Mouse (Mus musculus): ENCODE measurements at regions not wholly inside any gene's neighbourhood (a gene's known extent, or its start where the extent isn't known, plus 50 kb on each side); places are given as distances from the start of the nearest gene placed in this dataset.

DNA sequence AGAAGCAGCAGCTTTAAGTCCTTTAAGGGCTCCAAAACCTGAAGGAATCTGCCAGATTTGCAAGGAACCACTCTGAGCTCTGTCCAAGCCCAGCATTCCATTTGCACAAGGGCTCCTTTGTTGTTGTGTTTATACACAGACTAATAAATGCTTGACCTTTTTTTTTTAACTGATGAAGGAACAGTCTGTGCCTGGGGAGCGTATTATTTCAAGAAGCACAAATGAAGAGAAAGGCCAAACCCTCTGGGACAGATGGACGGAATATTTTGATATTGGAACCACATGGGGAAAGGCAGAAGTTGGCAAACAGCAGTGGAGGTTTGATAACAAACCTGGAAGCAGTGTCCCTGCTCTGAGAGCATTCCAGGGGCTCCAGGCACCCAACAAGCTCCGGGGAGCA lies 125.3 kb upstream of the Jade1 start:
- Histone ChIP-seq H3K4me1 (no peaks in the 10 kb centered on the region), H3K36me3 (no peaks in the 10 kb centered on the region), H3K9ac (no peak overlapping the region), H3K9me3 (no peaks in the 10 kb centered on the region), H3K27ac (no peak overlapping the region), H3K4me3 (no peak overlapping the region), H3K4me2 (replicated peaks) (no peak overlapping the region), H3K27me3 (replicated peaks) (no peaks in the 10 kb centered on the region; the same call in 1 of the 2 replicates)
- WGBS: 64% methylated on average over 3 of the region's 3 CpGs
- ATAC-seq (ENCODE audit: low FRiP score, low read depth): no peak

DNA sequence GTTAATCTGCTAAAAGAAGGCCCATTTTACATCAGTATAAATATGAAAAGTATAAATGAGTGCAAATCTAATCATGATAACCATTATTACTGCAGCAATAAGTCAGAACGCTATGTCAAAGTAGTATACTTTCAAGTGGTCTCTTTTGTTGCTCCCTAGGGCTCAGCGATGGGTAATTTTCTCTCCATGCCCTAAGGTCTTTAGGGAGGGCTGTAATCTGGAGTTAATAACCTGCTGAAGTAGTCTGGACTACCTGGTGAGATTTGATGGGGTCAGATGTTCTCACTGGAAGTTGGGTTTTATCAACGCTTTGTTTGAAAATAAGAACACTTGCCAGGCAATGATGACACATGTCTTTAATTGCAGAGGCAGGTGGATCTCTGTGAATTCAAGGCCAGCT lies 128.6 kb upstream of the Jade1 start:
- Histone ChIP-seq H3K9me3 (no peaks in the 10 kb centered on the region), H3K36me3 (no peaks in the 10 kb centered on the region), H3K4me3 (no peak overlapping the region), H3K27ac (no peak overlapping the region), H3K4me1 (peaks cover 12% of the 10 kb centered on the region), H3K4me2 (replicated peaks) (no peak overlapping the region), H3K9ac (no peak overlapping the region), H3K27me3 (replicated peaks) (no peaks in the 10 kb centered on the region; the same call in 1 of the 2 replicates)
- ATAC-seq (ENCODE audit: low FRiP score, low read depth): no peak
- WGBS: 66% methylated on average over 3 of the region's 3 CpGs

DNA sequence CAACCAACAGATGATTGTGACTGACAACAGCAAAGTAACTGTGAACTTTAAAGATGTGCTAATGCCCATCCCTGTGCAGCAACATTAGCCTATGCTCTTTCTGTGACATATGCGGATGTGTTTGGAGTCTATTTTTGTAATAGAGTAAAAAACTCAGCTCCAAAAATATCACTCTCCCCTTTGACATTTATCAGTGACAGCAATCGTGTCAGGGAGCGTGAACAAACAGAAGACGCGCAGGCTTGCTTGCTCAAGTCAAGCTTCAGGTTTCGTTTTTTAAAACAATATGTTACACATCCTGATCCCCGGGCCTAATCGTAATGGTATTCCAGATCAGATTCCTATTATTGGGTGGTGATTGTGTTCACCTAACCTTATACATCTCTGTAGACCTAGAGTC lies 129.7 kb upstream of the Jade1 start:
- ATAC-seq (ENCODE audit: low FRiP score, low read depth): no peak
- H3K4me3 ChIP-seq: no peak overlapping the region
- WGBS: 92% methylated on average over 8 of the region's 8 CpGs

DNA sequence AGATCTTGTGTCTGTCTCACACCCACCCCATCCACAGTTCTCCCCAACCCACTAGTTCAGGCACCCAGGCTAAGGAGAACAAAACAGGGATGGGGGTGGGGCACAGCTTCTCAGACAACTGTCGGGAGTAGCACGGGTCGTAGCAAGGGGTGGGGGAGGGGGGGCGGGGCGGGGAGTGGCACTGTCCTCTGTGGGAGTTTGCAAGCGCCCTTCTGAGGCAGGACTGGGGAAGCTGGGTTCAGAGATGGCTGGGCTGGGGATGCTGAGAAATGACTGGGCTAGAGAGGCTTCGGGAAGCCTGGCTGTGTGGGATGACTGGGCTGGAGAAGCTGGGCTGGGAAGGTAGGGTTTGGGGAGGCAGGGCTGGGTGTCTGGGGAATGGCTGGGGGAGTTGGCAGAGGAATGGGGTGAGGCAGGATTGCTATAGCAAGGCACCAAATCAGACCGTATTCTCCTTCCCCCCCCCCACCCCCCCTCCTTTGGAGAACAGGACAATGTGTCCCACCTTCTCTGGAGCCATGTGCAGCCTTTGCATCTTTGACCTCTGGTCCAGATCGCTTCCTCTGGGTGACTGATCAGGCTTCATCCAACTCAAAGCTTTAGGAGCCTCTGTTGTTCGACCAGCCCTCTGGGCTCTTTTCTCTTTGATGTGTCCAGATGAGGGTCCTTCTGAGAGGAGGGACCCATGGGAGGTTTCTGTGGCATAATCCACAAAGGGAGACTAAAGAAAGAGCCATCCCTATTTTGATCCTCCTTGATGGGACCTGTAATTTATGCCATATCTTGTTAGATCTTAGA lies 131.2 kb upstream of the Jade1 start:
- 7% methylated on average over 10 of the region's 10 CpGs for WGBS
- Histone ChIP-seq H3K9ac (no peak overlapping the region), H3K9me3 (no peaks in the 10 kb centered on the region), H3K4me3 (no peak overlapping the region), H3K36me3 (no peaks in the 10 kb centered on the region), H3K4me1 (peaks cover 12% of the 10 kb centered on the region), H3K27me3 (replicated peaks) (no peaks in the 10 kb centered on the region; the same call in 1 of the 2 replicates), H3K27ac (no peak overlapping the region), H3K4me2 (replicated peaks) (peak overlapping the region; percentile 24; the same call in 1 of the 2 replicates)
- peak; percentile 27 for ATAC-seq (ENCODE audit: low FRiP score, low read depth)

More for the DNA sequence above, 129.7 kb upstream of the Jade1 start:
- Histone ChIP-seq H3K9me3 (no peaks in the 10 kb centered on the region), H3K36me3 (no peaks in the 10 kb centered on the region), H3K4me1 (peaks cover 12% of the 10 kb centered on the region), H3K27ac (no peak overlapping the region), H3K27me3 (replicated peaks) (no peaks in the 10 kb centered on the region; the same call in 1 of the 2 replicates), H3K9ac (no peak overlapping the region), H3K4me2 (replicated peaks) (no peak overlapping the region)

DNA sequence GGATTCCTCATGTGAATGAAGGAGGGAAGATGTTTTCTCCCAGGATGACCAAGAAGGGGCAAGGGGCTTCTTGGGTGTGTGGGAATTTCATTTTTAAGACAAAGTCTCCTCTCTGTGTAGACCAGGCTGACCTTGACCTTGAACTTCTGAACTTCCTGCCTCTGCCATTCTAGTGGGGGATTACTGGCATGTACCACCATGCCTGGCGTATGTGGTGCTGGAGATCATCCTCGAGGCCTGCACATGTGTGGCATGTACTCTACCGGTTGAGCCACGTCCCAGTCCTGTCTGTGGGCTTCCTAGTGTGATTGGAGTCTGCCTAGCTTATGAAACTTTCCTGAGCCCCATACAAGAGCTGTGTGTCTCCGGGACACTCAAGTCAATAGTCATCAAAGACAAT lies 131.9 kb upstream of the Jade1 start:
- no peak overlapping the region for H3K4me2 ChIP-seq (replicated peaks)
- peaks cover 12% of the 10 kb centered on the region for H3K4me1 ChIP-seq
- H3K27ac ChIP-seq: no peak overlapping the region
- 46% methylated on average over 5 of the region's 5 CpGs for WGBS
- H3K9me3 ChIP-seq: no peaks in the 10 kb centered on the region
- ATAC-seq (ENCODE audit: low FRiP score, low read depth): no peak
- H3K36me3 ChIP-seq: no peaks in the 10 kb centered on the region
- no peaks in the 10 kb centered on the region; the same call in 1 of the 2 replicates for H3K27me3 ChIP-seq (replicated peaks)
- no peak overlapping the region for H3K9ac ChIP-seq
- no peak overlapping the region for H3K4me3 ChIP-seq

DNA sequence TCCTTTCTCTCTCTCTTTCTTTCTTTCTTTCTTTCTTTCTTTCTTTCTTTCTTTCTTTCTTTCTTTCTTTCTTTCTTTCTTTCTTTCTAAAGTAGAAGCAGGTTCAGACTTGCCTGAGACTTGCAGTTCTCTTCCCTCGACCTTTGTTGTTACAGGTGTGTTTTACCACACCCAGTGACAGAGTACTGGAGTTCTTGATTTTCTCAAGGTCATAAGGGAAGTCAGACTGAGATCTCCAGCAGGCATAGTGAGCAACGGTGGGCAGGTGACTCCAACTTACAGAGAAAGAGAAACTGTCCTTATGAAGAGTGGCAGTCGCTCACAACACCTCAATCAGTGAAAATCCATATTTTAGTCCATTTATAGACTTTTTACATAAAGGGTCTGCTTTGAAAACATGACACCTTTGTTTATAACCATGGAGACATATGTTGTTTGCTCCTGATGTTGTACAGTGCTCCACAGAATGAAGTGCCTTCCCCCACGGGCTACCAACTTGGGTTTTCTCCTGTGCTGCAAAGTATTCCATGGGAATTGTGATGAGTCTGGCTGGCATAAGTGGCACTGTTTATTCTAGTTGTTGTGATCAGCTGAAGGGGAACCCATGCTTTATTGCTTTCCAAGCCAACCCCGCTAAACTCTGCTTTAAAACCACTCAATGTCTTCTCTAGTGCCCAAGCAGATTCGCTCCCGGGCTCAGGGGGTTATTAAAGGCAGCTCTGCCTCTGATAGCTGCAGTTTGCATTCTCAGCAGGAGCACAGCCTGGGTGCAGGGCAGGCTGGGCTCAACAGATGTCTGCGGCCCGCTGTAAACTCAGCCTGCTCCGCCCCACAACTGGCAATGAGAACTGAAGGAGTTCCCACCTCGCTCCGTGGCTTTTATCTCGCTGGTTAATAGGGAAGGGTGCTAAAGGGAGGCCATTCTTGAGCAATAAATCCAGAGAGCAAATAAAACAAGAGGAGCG lies 132.6 kb upstream of the Jade1 start:
- no peak overlapping the region for H3K9ac ChIP-seq
- H3K36me3 ChIP-seq: no peaks in the 10 kb centered on the region
- no peak overlapping the region for H3K4me2 ChIP-seq (replicated peaks)
- WGBS: 13% methylated on average over 14 of the region's 14 CpGs
- H3K27ac ChIP-seq: no peak overlapping the region
- no peaks in the 10 kb centered on the region; the same call in 1 of the 2 replicates for H3K27me3 ChIP-seq (replicated peaks)
- 0 out of 2 replicates have a peak, but pooled peaks have one; percentile 36 for ATAC-seq (ENCODE audit: low FRiP score, low read depth)
- no peak overlapping the region for H3K4me3 ChIP-seq
- H3K4me1 ChIP-seq: peaks cover 12% of the 10 kb centered on the region
- H3K9me3 ChIP-seq: no peaks in the 10 kb centered on the region

DNA sequence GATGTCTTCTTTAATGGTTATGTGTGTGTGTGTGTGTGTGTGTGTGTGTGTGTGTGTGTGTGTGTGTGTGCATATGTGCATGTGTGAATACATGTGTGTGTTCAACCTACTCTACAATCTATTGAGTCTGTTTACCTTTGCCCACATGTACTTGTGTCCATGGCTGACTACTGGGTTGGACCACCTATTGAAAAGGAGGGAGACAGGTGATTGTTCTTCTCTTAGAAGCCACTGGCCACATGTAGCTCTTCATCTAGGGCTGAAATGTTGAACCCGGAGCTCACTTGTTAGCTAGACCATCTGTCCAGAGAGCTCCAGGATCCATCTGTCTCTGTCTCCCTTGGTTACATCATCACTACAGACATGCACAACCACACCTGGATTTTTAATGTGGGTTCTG lies 141.8 kb upstream of the Jade1 start:
- H3K4me2 ChIP-seq (replicated peaks): no peak overlapping the region
- no peaks in the 10 kb centered on the region for H3K9me3 ChIP-seq
- no peak overlapping the region for H3K9ac ChIP-seq
- ATAC-seq (ENCODE audit: low FRiP score, low read depth): no peak
- peaks cover 8% of the 10 kb centered on the region; the same call in 1 of the 2 replicates for H3K4me1 ChIP-seq
- no peaks in the 10 kb centered on the region for H3K27me3 ChIP-seq (replicated peaks)
- no peaks in the 10 kb centered on the region for H3K36me3 ChIP-seq
- H3K4me3 ChIP-seq: no peak overlapping the region
- 89% methylated on average over 1 of the region's 1 CpGs for WGBS
- no peak overlapping the region for H3K27ac ChIP-seq

DNA sequence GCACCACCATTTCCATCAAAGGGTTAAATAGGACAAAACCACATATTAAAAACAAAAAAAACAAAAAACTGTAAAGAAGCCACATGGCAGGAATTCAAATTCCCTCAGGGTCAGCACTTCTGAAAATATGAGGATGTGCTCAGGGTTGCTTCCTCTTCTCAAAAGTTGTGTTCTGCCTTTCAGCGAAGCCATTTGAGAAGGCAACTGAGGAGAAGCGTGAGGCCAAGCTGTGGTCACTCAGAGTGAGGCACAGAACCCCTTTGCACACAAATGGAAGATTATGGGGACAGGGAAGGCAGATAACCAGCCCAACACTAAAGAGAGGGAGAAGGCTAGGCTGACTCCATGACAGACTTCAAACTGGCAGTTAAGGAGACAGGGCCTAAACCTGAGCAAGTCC lies 142.8 kb upstream of the Jade1 start:
- 88% methylated on average over 2 of the region's 2 CpGs for WGBS
- Histone ChIP-seq H3K4me2 (replicated peaks) (no peak overlapping the region), H3K4me3 (no peak overlapping the region), H3K4me1 (peaks cover 8% of the 10 kb centered on the region; the same call in 1 of the 2 replicates), H3K36me3 (no peaks in the 10 kb centered on the region), H3K27me3 (replicated peaks) (no peaks in the 10 kb centered on the region), H3K9ac (no peak overlapping the region), H3K27ac (no peak overlapping the region), H3K9me3 (no peaks in the 10 kb centered on the region)
- ATAC-seq (ENCODE audit: low FRiP score, low read depth): no peak

DNA sequence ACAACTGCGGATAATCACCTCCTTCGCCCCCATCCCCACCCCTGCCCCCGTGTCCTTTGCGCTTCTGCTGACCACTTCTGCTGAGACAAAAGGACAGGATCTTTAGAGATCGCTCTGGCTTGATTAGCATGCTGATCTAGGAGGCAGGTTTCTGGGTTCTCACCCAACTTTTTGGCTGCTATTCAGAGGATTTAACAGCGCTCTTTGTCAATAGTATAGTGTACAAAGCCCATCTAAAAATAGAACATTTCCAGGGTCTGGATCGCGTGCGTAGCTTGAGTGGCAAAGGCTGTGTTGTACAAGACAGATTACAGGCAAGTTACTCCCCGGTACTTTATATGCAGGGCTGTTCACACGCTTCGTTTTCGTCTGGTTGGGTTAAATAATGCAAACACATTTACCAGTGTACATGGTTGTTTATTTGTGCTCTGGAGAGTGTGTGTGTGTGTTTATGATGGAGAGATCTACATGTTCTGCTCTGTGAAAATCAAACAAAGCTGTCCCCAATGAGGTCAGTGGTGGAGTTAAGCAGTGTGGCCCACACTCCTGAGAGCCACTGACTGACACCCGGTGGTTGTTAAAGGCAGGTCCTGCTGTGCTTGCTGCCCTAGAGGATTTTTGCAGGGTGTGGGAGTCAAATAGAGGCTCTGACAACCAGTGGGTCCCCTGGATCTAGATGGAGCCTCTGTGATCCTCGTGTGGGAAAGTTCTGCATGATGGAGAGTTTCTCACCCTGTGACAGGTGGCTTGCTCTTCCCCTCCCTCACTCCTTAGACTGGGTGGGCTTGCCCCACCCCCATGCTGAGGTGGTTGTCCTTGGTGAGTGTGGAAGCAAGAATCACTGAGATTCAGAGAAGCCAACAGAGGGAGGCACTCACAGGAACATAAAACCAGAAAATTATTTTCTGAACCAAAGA lies 146.5 kb upstream of the Jade1 start:
- Histone ChIP-seq H3K27ac (no peak overlapping the region), H3K36me3 (no peaks in the 10 kb centered on the region), H3K9ac (peak overlapping the region; percentile 30; the same call in 1 of the 2 replicates), H3K4me1 (peaks cover 8% of the 10 kb centered on the region; the same call in 1 of the 2 replicates), H3K4me2 (replicated peaks) (peak overlapping the region; percentile 60), H3K9me3 (no peaks in the 10 kb centered on the region), H3K27me3 (replicated peaks) (no peaks in the 10 kb centered on the region), H3K4me3 (peak overlapping the region; percentile 31)
- peak; percentile 85 for ATAC-seq (ENCODE audit: low FRiP score, low read depth)
- WGBS: 16% methylated on average over 15 of the region's 15 CpGs

DNA sequence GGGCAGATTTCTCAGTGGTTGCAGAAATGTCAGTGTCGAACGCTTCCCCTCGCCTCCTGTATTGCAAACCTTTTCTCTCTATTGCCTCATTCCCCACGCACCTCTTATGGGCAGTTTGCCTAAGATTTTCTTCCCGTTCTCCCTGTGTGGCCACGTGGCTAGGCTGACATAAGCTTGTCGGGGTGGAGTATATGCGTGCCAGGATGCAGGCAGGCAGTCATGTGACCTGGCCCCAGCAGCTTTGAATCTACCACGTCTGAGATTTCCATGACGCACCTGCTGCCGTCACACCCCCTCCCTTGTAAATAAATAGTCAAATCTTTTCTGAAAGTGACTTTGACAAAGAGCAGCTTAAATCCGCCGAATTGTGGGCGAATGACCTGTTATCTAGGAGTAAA lies 147.1 kb upstream of the Jade1 start:
- peak; percentile 97 for ATAC-seq (ENCODE audit: low FRiP score, low read depth)
- peak overlapping the region; percentile 60 for H3K4me2 ChIP-seq (replicated peaks)
- peak overlapping the region; percentile 30; the same call in 1 of the 2 replicates for H3K9ac ChIP-seq
- H3K4me1 ChIP-seq: peaks cover 8% of the 10 kb centered on the region; the same call in 1 of the 2 replicates
- H3K36me3 ChIP-seq: no peaks in the 10 kb centered on the region
- H3K9me3 ChIP-seq: no peaks in the 10 kb centered on the region
- WGBS: 10% methylated on average over 14 of the region's 14 CpGs
- H3K27me3 ChIP-seq (replicated peaks): no peaks in the 10 kb centered on the region
- H3K27ac ChIP-seq: no peak overlapping the region
- peak overlapping the region; percentile 31 for H3K4me3 ChIP-seq

DNA sequence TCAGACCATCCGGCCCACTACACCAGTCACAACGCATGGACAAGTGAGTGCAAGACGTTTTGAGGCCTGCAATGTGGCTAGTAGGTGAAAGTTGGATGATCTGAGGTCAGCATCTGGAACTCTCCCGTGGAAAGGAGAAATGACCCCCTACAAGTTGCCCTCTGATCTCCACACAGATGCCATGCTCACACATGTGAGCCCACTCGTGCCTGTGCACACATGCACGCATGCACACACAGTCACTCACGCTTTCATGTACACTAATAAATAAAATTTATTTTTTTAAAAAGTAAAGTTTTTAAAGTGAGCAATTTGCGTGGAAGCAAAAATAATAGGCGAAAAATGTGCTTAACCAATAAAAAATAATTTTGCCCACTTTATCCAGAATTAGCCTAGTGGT lies 147.5 kb upstream of the Jade1 start:
- peaks cover 8% of the 10 kb centered on the region; the same call in 1 of the 2 replicates for H3K4me1 ChIP-seq
- H3K27ac ChIP-seq: no peak overlapping the region
- no peaks in the 10 kb centered on the region for H3K9me3 ChIP-seq
- no peaks in the 10 kb centered on the region for H3K36me3 ChIP-seq
- H3K27me3 ChIP-seq (replicated peaks): no peaks in the 10 kb centered on the region
- ATAC-seq (ENCODE audit: low FRiP score, low read depth): no peak
- H3K4me3 ChIP-seq: no peak overlapping the region
- H3K4me2 ChIP-seq (replicated peaks): peak overlapping the region; percentile 60
- no peak overlapping the region for H3K9ac ChIP-seq
- WGBS: 80% methylated on average over 9 of the region's 9 CpGs
